Mouse (Mus musculus): ENCODE measurements around the gene Gmpr2.

Gene Gmpr2

DNA sequence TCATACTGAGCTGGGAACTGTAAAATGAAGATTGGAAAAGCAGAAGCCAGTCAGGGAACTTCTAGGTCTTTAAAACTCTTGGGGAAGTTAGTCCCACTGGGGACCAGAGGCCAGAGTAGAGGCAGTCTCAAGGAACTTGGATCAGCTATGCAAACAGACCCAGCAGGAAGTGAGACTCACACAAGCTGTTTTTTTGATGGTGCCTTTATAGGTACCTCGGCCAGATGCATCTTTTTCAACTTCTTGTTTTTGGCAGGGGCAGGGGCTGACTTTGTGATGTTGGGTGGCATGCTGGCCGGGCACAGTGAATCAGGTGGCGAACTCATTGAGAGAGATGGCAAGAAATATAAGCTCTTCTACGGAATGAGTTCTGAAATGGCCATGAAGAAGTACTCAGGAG lies 5.9 kb downstream of the Gmpr2 start:
- in situ Hi-C loops (cut with MboI; ENCODE audit: low sequenced_read_pairs) = no loop called here

GRCm38 (mm10) chr14:55681160-55682117 lies 9.7 kb downstream of the Gmpr2 start, which contains the start of gene Tinf2:
Tinf2 (minus strand) TSS chr14:55681820.
- in situ Hi-C loops (cut with MboI; ENCODE audit: low sequenced_read_pairs) = loop anchor here (10.0 kb wide), 1 partner anchor 73 kb away; the partner anchor contains the start of gene Cideb

- in situ Hi-C loops (cut with MboI; ENCODE audit: low sequenced_read_pairs) = loop anchor here (10.0 kb wide), 1 partner anchor 73 kb away; the partner anchor contains the start of gene Cideb
Observed at GRCm38 (mm10) chr14:55682118-55682493, 10.4 kb downstream of the Gmpr2 start.

GRCm38 (mm10) chr14:55689433-55689832 lies 17.7 kb downstream of the Gmpr2 start:
- in situ Hi-C loops (cut with MboI; ENCODE audit: low sequenced_read_pairs) = loop anchor here (10.0 kb wide), 1 partner anchor 65 kb away; the partner anchor contains the start of gene Cideb

- in situ Hi-C loops (cut with MboI; ENCODE audit: low sequenced_read_pairs) = no loop called here
Observed at GRCm38 (mm10) chr14:55697226-55697625, 25.5 kb downstream of the Gmpr2 start.

DNA sequence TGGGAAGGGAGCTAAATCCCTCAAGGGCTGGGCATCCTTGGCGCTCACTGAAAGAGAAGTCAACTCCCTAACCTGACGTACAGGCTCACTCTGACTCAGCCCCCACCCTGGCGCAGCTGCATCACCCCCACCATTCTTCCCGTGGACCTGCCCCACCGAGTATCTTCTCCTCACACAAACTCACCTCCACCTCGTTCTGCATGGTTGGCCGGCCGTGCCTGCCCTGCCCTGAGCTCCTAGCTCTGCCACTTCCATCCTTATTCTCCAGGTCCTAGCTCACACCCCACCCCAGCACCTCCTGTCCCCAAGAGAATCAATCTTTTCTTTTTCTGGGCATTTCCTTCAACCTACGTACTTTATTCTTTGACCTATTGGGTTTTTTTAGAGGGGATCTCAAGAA lies 29.4 kb downstream of the Gmpr2 start:
- in situ Hi-C loops (cut with MboI; ENCODE audit: low sequenced_read_pairs) = no loop called here

GRCm38 (mm10) chr14:55702761-55703160 lies 31.0 kb downstream of the Gmpr2 start:
- in situ Hi-C loops (cut with MboI; ENCODE audit: low sequenced_read_pairs) = no loop called here

DNA sequence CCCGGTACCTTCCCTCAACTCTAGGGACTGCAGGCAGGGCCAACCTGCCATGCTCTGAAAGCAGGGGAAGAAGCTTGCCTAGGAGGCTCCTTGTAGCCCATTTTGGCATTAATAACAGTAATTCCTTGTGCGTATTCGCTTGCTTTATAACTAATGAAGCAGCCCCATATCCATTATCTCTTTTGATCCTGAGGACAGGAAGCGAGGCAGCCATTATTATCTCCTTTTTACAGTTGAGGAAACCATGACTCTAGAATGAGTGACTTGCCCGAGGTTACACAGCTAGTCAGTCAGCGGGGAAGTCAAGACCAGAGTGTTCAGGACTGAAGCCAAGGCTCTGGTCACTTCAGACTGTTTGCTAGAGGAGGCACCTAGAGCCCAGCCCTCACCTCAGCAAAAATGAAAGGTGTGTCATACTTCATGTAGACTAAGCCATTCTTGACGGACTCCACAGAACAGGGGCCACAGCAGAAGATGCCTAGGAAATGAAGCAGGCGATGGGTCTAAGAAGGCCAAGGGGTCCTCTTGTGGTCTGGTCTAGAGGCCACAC lies 34.4 kb downstream of the Gmpr2 start:
- in situ Hi-C loops (cut with MboI; ENCODE audit: low sequenced_read_pairs) = no loop called here

- in situ Hi-C loops (cut with MboI; ENCODE audit: low sequenced_read_pairs) = no loop called here
Observed at GRCm38 (mm10) chr14:55707397-55707796, 35.7 kb downstream of the Gmpr2 start.

GRCm38 (mm10) chr14:55709509-55709908 lies 37.8 kb downstream of the Gmpr2 start:
- in situ Hi-C loops (cut with MboI; ENCODE audit: low sequenced_read_pairs) = no loop called here

DNA sequence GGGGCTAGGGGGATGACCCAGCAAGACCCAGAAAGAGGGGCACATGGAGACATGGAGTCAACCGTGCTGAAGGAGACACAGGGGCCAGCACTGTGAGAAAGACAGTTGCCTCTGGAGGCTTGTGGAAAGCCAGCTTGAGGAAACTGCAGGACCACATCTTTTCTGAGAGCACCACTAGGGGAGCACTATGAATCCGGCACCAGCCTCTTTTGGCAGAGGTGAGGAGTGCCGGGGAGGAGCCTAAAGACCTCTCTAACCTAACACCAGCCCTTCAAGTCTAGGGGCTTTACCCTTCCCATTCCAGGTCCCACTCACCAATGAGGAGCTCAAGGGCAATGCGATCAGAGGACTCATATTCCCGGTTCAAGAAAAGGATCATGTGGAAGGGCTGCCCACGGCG lies 40.0 kb downstream of the Gmpr2 start:
- in situ Hi-C loops (cut with MboI; ENCODE audit: low sequenced_read_pairs) = no loop called here

- in situ Hi-C loops (cut with MboI; ENCODE audit: low sequenced_read_pairs) = no loop called here
Observed at GRCm38 (mm10) chr14:55713007-55713728, 41.4 kb downstream of the Gmpr2 start.

- in situ Hi-C loops (cut with MboI; ENCODE audit: low sequenced_read_pairs) = no loop called here
Observed at GRCm38 (mm10) chr14:55713729-55714122, 42.0 kb downstream of the Gmpr2 start, which contains the start of gene Tgm1. Tgm1 (minus strand) TSS chr14:55713926.

GRCm38 (mm10) chr14:55714893-55715292 lies 43.2 kb downstream of the Gmpr2 start:
- in situ Hi-C loops (cut with MboI; ENCODE audit: low sequenced_read_pairs) = no loop called here

DNA sequence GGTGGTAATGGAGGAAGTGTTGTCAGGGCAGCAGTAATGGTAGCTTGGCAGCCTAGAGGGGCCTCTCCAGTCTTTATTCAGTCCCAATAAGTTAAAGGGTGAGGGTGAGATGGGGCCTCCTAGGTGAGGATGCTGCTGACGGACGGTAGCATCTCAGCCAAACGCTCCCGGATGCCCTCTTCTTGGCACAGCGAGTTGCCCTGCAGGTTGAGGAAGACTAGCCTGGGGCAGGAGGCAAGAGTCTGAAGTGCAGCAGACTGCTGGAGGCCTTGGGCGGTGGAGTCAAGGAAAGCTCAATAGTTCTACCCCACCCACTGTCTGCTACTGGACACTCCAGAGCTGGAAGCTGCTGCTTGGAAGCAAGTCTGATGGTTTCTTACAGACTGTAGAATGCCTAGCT lies 44.5 kb downstream of the Gmpr2 start:
- in situ Hi-C loops (cut with MboI; ENCODE audit: low sequenced_read_pairs) = no loop called here

GRCm38 (mm10) chr14:55716884-55717283 lies 45.1 kb downstream of the Gmpr2 start:
- in situ Hi-C loops (cut with MboI; ENCODE audit: low sequenced_read_pairs) = no loop called here

DNA sequence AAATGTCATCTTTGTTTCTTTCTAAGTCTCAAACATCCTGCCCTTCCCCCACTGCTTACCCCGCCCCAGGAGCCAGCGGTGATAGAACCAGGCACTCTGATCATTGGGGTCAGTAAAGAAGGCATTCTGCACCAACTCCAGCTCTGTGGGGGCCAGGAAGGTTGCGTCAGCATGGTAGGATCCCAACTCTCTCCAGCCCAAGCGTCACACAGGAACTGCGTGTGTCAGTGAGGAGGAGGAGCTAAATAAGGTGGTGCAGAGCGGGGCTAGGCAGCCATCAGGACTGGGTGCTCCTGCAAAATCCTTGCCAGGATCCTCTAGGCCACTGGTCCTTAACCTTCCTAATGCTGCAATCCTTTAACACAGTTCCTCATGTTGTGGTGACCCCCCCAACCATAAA lies 48.0 kb downstream of the Gmpr2 start:
- in situ Hi-C loops (cut with MboI; ENCODE audit: low sequenced_read_pairs) = no loop called here

- in situ Hi-C loops (cut with MboI; ENCODE audit: low sequenced_read_pairs) = no loop called here
Observed at GRCm38 (mm10) chr14:55720666-55721065, 48.9 kb downstream of the Gmpr2 start.

DNA sequence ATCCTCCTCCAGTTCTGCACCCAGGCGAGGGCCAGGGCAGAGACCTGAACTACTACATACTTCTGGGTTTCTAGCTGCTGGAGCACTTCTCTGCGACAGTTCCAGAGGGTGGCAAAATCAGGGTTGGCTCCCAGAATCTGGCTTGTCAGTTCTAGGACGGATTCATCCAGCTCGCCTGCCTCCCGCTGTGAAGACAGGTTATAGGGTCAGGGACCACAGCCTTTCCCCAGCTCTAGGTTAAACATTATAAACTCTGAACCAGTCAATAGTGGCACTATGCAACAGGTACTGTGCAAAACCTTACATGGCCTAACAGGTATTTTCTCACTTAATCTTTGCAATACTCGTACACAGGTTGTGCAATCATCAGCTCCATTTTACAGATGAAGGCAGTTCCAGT lies 49.3 kb downstream of the Gmpr2 start:
- in situ Hi-C loops (cut with MboI; ENCODE audit: low sequenced_read_pairs) = no loop called here

DNA sequence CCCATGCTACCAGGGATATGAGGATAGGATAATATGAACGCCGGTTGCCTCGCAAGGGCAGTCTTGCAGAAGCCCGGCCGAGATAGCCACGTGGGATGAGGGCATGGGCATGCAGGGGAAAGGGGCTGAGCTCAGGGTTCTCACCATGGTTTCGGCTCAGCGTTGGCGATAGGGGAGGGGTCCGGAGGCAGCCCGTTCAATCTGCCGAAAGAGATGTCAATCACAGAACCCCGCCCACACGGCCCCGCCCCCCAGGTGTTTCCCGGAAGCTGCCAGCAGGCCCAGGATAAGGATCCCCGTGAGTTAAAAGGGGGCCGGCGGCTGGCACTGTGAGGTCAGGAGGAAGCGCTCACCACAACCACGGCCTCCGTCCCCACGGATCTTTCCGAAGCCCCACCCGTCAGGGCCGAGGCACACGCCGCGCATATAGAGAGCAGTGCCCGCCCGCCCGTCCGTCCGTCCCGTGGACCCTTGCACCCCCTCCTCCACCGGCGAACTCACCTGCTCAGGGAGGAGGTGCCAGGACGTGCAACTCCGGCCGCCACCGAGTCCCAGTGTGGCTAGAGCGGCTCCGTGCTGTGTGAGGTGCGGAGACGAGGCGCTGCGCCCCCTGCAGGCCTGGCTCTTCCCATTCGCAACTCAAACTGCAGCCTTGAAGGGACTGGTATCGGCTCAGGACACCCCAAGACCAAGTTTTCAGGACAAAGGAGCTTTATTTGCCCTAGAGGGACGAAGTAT lies 50.1 kb downstream of the Gmpr2 start, which contains the start of gene Rabggta:
Gene Rabggta (minus strand): TSS at position 564 of the 738 bp plus-strand sequence.
- in situ Hi-C loops (cut with MboI; ENCODE audit: low sequenced_read_pairs) = no loop called here
